Mouse (Mus musculus) CD4-positive, CD25-positive, alpha-beta regulatory T cell, adult 4 months (primary cell): ENCODE measurements around the gene Mdh1b. TPM values are rescaled to one million over a fixed set of nuclear protein-coding genes. Genes with fewer than 3 reads are reported as not detected.

Experiments used
- ATAC-seq: one replicate; pipeline ENCODE4 v1.8.0; 2017
- polyA plus RNA-seq, 2 experiments: library from polyadenylated mRNA; unstranded; fragments of 100-300 nt; shearing (Covaris generic); gene quantifications; one replicate each; pipeline ENCODE4 v1.2.1; 2017

Gene Mdh1b
- polyA plus RNA-seq, 2 experiments from 2014 or later, result not detected

DNA sequence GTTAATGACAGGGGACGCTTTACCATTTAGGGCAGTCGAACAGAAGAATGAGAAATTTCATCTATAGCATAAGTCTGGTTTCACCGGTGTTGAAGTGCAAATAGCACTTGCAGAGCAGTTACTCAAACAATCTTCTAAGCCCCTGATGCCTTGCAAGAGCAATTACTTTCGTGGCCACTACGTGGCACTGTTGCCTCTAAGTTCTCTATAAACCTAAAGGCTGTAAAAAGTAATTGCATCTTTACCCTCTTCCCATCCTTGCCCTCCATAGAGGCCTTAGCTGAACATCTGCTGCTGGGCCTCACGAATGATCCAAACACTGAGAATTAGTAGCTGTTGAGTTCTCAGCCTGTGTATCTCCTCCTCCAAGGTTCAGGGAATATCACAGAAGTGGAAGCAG, 72.1 kb downstream of the Mdh1b start:
- peak; percentile 70 for ATAC-seq

Other genes with a start within 250 kb of the Mdh1b start
- gene Gm39653, start 114.3 kb downstream of the Mdh1b start, polyA plus RNA-seq, result not detected
- not detected for gene Dytn, start 43.4 kb downstream of the Mdh1b start, polyA plus RNA-seq
- gene Fastkd2, start 296 bp upstream of the Mdh1b start, polyA plus RNA-seq, result 10 to 100 TPM; 32.4 to 49.3 TPM
- not detected for gene 4933402D24Rik, start 38.9 kb upstream of the Mdh1b start, polyA plus RNA-seq